ENCODE assay signal across 10 mouse cellular contexts in genomic region chr13:58637360-58638002, GRCm38 (mm10). TPM values are rescaled to one million over a fixed set of nuclear protein-coding genes. Genes with fewer than 3 reads are reported as not detected.
DNase-seq lines count a peak whose midpoint lies in the region; ATAC-seq and TF ChIP-seq lines count a peak whose summit lies in the region.
"Had no signal": no experiment of that assay in that cellular context is flagged by ENCODE, and none has a peak within 500 bp of the region (broad histone marks: within the 10 kb centered on the region; RNA-seq: fewer than 3 reads in every experiment).

No protein-coding gene starts in this region.

- ATAC-seq in liver, embryonic 11.5 days (replicated peaks; ENCODE audit: low FRiP score): no peak
- no peak for ATAC-seq in embryonic facial prominence, embryonic 11.5 days (replicated peaks; ENCODE audit: insufficient number of reproducible peaks, low FRiP score, low TSS enrichment, low read depth)

- WGBS in liver, adult 2 months: 12% methylated on average over 13 of the region's 13 CpGs
- WGBS in liver, embryonic 11.5 days: 18% methylated on average over 13 of the region's 13 CpGs
- 10% methylated on average over 13 of the region's 13 CpGs for WGBS in bone marrow, adult 2 months
- WGBS in embryonic facial prominence, embryonic 11.5 days: 20% methylated on average over 13 of the region's 13 CpGs
- WGBS in limb, embryonic 10.5 days: 22% methylated on average over 13 of the region's 13 CpGs

- H3K4me3 ChIP-seq in liver, adult 2 months (ENCODE audit: insufficient read depth, low read depth, low read length): no peak overlapping the region
- H3K4me3 ChIP-seq in liver, embryonic 11.5 days (ENCODE audit: low read depth, low read length): no peak overlapping the region
- no peak overlapping the region for H3K4me3 ChIP-seq in bone marrow, adult 2 months (replicated peaks; ENCODE audit: control insufficient read depth, low read depth, low read length)
- no peak overlapping the region for H3K4me3 ChIP-seq in embryonic facial prominence, embryonic 11.5 days (ENCODE audit: low read depth, low read length)
- no peak overlapping the region for H3K4me3 ChIP-seq in limb, embryonic 10.5 days
- H3K4me3 ChIP-seq: stomach, embryonic 15.5 days had no signal

- H3K79me2 ChIP-seq in liver, adult 2 months (ENCODE audit: control insufficient read depth, insufficient read depth, low read length): no peaks in the 10 kb centered on the region

- H3K27ac ChIP-seq in liver, adult 2 months (replicated peaks; ENCODE audit: insufficient read depth, low read depth, low read length): no peak overlapping the region
- H3K27ac ChIP-seq in liver, embryonic 11.5 days (ENCODE audit: low read depth, low read length): no peak overlapping the region
- no peak overlapping the region for H3K27ac ChIP-seq in bone marrow, adult 2 months (ENCODE audit: control insufficient read depth, insufficient read depth, low read depth, low read length, poor library complexity)
- H3K27ac ChIP-seq in embryonic facial prominence, embryonic 11.5 days (replicated peaks; ENCODE audit: low read depth, low read length): no peak overlapping the region
- no peak overlapping the region for H3K27ac ChIP-seq in limb, embryonic 10.5 days
- H3K27ac ChIP-seq: stomach, embryonic 15.5 days had no signal

- no peaks in the 10 kb centered on the region for H3K27me3 ChIP-seq in liver, adult 2 months (ENCODE audit: control insufficient read depth, insufficient read depth, low read length)
- no peaks in the 10 kb centered on the region for H3K27me3 ChIP-seq in liver, embryonic 11.5 days (replicated peaks; ENCODE audit: control insufficient read depth, insufficient read depth, low read length)
- no peaks in the 10 kb centered on the region for H3K27me3 ChIP-seq in embryonic facial prominence, embryonic 11.5 days (ENCODE audit: control insufficient read depth, insufficient read depth, low read length)
- H3K27me3 ChIP-seq in limb, embryonic 10.5 days (ENCODE audit: low read depth, poor library complexity, severe bottlenecking): peaks cover 30% of the 10 kb centered on the region; the same call in 1 of the 2 replicates

- TF ChIP-seq CTCF in liver, adult 2 months (IDR thresholded peaks at IDR 0.05; ENCODE audit: low read depth, low read length): peak; percentile 79
- peak; percentile 61 for TF ChIP-seq CTCF in bone marrow, adult 2 months (IDR thresholded peaks at IDR 0.05; ENCODE audit: control insufficient read depth, insufficient read depth, low read length)

- no peak overlapping the region for H3K4me2 ChIP-seq in liver, embryonic 11.5 days
- no peak overlapping the region for H3K4me2 ChIP-seq in embryonic facial prominence, embryonic 11.5 days (ENCODE audit: low read depth, low read length)
- H3K4me2 ChIP-seq: stomach, embryonic 15.5 days had no signal

- no peaks in the 10 kb centered on the region for H3K4me1 ChIP-seq in liver, adult 2 months (ENCODE audit: control insufficient read depth, insufficient read depth, low read length)
- H3K4me1 ChIP-seq in liver, embryonic 11.5 days (replicated peaks; ENCODE audit: control insufficient read depth, insufficient read depth, low read length): no peaks in the 10 kb centered on the region
- no peaks in the 10 kb centered on the region for H3K4me1 ChIP-seq in bone marrow, adult 2 months (ENCODE audit: control insufficient read depth, insufficient read depth, low read length)
- no peaks in the 10 kb centered on the region for H3K4me1 ChIP-seq in embryonic facial prominence, embryonic 11.5 days (ENCODE audit: control insufficient read depth, insufficient read depth, low read length)
- peaks cover 9% of the 10 kb centered on the region for H3K4me1 ChIP-seq in limb, embryonic 10.5 days
- H3K4me1 ChIP-seq: stomach, embryonic 15.5 days had no signal

- DNase-seq in liver, adult 2 months (ENCODE audit: extremely low read depth, low read depth, low spot score): peak; percentile 27
- DNase-seq in liver, embryonic 11.5 days (ENCODE audit: low spot score): no peak
- DNase-seq in embryonic facial prominence, embryonic 11.5 days (ENCODE audit: low spot score): peak; percentile 89
- DNase-seq in induced T-regulatory cell, adult 2 months (ENCODE audit: low read depth): peak; percentile 54
- peak; percentile 73 for DNase-seq in limb, embryonic 10.5 days (ENCODE audit: low spot score)
- DNase-seq in retina, adult 2 months (ENCODE audit: low read depth, low spot score): peak; percentile 23
- no peak for DNase-seq in spleen, postnatal 36 days (ENCODE audit: low spot score in 2 of 2)

- no peaks in the 10 kb centered on the region for H3K36me3 ChIP-seq in liver, adult 2 months (ENCODE audit: control insufficient read depth, insufficient read depth, low read length)
- no peaks in the 10 kb centered on the region for H3K36me3 ChIP-seq in liver, embryonic 11.5 days (ENCODE audit: control insufficient read depth, insufficient read depth, low read length)
- H3K36me3 ChIP-seq in embryonic facial prominence, embryonic 11.5 days (replicated peaks; ENCODE audit: control insufficient read depth, insufficient read depth, low read depth, low read length): no peaks in the 10 kb centered on the region
- H3K36me3 ChIP-seq in limb, embryonic 10.5 days: no peaks in the 10 kb centered on the region
- H3K36me3 ChIP-seq: stomach, embryonic 15.5 days had no signal

- TF ChIP-seq POLR2A in liver, adult 2 months (IDR thresholded peaks at IDR 0.05; ENCODE audit: extremely low read depth, insufficient read depth, low read length): no peak
- TF ChIP-seq POLR2A in bone marrow, adult 2 months (IDR thresholded peaks at IDR 0.05; ENCODE audit: borderline replicate concordance, control insufficient read depth, low read depth, low read length): no peak

- no peak overlapping the region for H3K9ac ChIP-seq in liver, adult 2 months (ENCODE audit: low read depth, low read length)
- H3K9ac ChIP-seq in liver, embryonic 11.5 days (ENCODE audit: low read depth, low read length): no peak overlapping the region
- no peak overlapping the region for H3K9ac ChIP-seq in embryonic facial prominence, embryonic 11.5 days (replicated peaks; ENCODE audit: low read length)
- H3K9ac ChIP-seq: stomach, embryonic 15.5 days had no signal

- no peaks in the 10 kb centered on the region for H3K9me3 ChIP-seq in liver, embryonic 11.5 days (ENCODE audit: control insufficient read depth, low read length)
- no peaks in the 10 kb centered on the region for H3K9me3 ChIP-seq in embryonic facial prominence, embryonic 11.5 days (replicated peaks; ENCODE audit: control insufficient read depth, low read length)
- H3K9me3 ChIP-seq in limb, embryonic 10.5 days (replicated peaks): no peaks in the 10 kb centered on the region
- H3K9me3 ChIP-seq: stomach, embryonic 15.5 days had no signal

RNA-seq across cellular contexts. Expression of gene Slc28a3, which starts 26.8 kb away (rescaled TPM):
- not detected in 2 replicates for total RNA-seq in liver, adult 2 months (2014; rRNA removed)
- not detected in 2 replicates for polyA plus RNA-seq in liver, adult 2 months (2012; rRNA removed)
- 0.08 TPM in 1 of 2 replicates, not detected in the other for polyA plus RNA-seq in liver, embryonic 11.5 days (2014; fragmentation: Nextera tagmentation; extraction: Ambion mirVana)
- polyA plus RNA-seq in bone marrow, adult 2 months (2011; ENCODE audit: insufficient read depth, insufficient read length, low replicate concordance, missing spikeins): not detected in 2 replicates
- polyA plus RNA-seq in embryonic facial prominence, embryonic 11.5 days (2014; fragmentation: Nextera tagmentation; extraction: Ambion mirVana): 0.07 TPM in 1 of 2 replicates, not detected in the other
- 0.15 TPM in 1 of 2 replicates, not detected in the other for polyA plus RNA-seq in limb, embryonic 10.5 days (2016; fragmentation: Nextera tagmentation; extraction: Ambion mirVana)
- polyA plus RNA-seq: heart, embryonic 14.5 days had no signal

Comparison
In these comparisons a context has a peak if more than half of its experiments do, and no peak if none do; other contexts are left out.
1. DNase-seq: peak in liver, adult 2 months (single experiment), embryonic facial prominence, embryonic 11.5 days (single experiment), induced T-regulatory cell, adult 2 months (single experiment), limb, embryonic 10.5 days (single experiment) and retina, adult 2 months (single experiment); none in liver, embryonic 11.5 days (single experiment) and spleen, postnatal 36 days (0 of 2).